In the genomic region with DNA sequence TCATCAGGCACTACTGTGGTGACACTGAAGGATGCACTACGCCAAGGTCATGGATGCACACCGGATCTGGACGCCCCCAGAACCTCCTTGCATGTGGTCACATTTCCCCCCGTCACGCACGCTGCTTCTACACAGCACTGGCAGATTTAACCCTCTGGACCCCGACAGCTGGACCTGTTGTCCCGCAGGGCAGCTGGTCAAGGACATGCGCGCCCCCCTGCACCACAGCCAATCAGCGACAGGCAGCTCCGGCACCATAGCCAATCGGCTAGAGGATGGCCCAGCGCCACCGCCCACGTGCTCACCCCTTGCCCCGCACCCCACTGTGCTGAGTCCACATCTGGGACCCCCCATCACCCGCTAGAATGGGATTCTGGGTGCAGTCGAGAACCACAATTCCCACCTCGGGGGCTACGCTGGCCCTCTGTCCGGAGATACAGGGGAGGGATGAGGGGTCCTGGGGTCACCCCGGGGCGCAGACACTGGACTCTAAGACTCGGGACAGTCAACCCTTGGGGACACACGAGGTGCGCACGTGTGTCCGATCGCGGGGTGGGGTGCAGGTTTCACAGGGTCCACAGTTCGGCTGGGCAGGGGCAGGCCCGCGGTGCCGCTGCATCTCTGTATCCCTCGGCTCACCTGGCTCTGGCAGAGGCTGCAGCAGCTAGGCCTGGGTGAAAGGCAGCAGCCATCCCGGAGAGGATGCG, we compare ENCODE assay signal across 8 mouse cellular contexts. TPM values are rescaled to one million over a fixed set of nuclear protein-coding genes. Genes with fewer than 3 reads are reported as not detected.
DNase-seq lines count a peak whose midpoint lies in the region; ATAC-seq and TF ChIP-seq lines count a peak whose summit lies in the region.

No protein-coding gene starts in this region.

- peak overlapping the region; percentile 80 for H3K4me3 ChIP-seq in gastrocnemius, adult 2 months
- H3K4me3 ChIP-seq in hindbrain, postnatal 0 days (ENCODE audit: low read length): peak overlapping the region; percentile 97

- H3K9ac ChIP-seq in hindbrain, postnatal 0 days (replicated peaks; ENCODE audit: low read length): peak overlapping the region; percentile 72

- no peaks in the 10 kb centered on the region for H3K27me3 ChIP-seq in hindbrain, postnatal 0 days (ENCODE audit: insufficient read depth, low read length)

- intact Hi-C loops in gastrocnemius, adult 2 months (cut with DNase I): no loop called here

- peaks cover 5% of the 10 kb centered on the region; the same call in 1 of the 2 replicates for H3K4me1 ChIP-seq in hindbrain, postnatal 0 days (ENCODE audit: insufficient read depth, low read length)

- H3K9me3 ChIP-seq in hindbrain, postnatal 0 days (ENCODE audit: low read length): no peaks in the 10 kb centered on the region

- H3K36me3 ChIP-seq in hindbrain, postnatal 0 days (ENCODE audit: insufficient read depth, low read length): no peaks in the 10 kb centered on the region

- H3K4me2 ChIP-seq in hindbrain, postnatal 0 days (ENCODE audit: low read depth, low read length): peak overlapping the region; percentile 74

- WGBS in hindbrain, postnatal 0 days: 1% methylated on average over 38 of the region's 38 CpGs

- TF ChIP-seq CTCF in gastrocnemius, adult 2 months (IDR thresholded peaks at IDR 0.05): no peak
- no peak for TF ChIP-seq CTCF in hindbrain, postnatal 0 days (IDR thresholded peaks at IDR 0.05; ENCODE audit: low read depth)

- H3K27ac ChIP-seq in gastrocnemius, adult 2 months: peak overlapping the region; percentile 98
- H3K27ac ChIP-seq in hindbrain, postnatal 0 days: peak overlapping the region; percentile 83

- peak; percentile 37 for DNase-seq in ZHBTc4 (ENCODE audit: low read depth, low spot score)
- DNase-seq in gastrocnemius, adult 2 months: peak; percentile 95
- peak; percentile 86 for DNase-seq in hindbrain, postnatal 0 days (ENCODE audit: low spot score)
- DNase-seq in left cerebral cortex, adult 8-10 months (ENCODE audit: low spot score in 2 of 2): peak; percentile 75 to 86
- DNase-seq in right cerebral cortex, adult 2 months (ENCODE audit: low spot score in 2 of 2): peak; percentile 84 to 89
- DNase-seq in urinary bladder, postnatal 14 days (ENCODE audit: low spot score): peak; percentile 76

- ATAC-seq in common myeloid progenitor, adult 5-6 weeks (replicated peaks; ENCODE audit: low read depth, poor library complexity, severe bottlenecking): peak; percentile 78
- peak; percentile 93 for ATAC-seq in hindbrain, postnatal 0 days
- ATAC-seq in megakaryocyte, adult 5-6 weeks (ENCODE audit: poor library complexity, severe bottlenecking): peak; percentile 69

RNA-seq across cellular contexts. Expression of gene Got2, which starts 0.6 kb away (rescaled TPM):
- 102 and 113 TPM in 2 replicates for total RNA-seq in common myeloid progenitor, adult 5-6 weeks (2017)
- total RNA-seq in gastrocnemius, adult 2 months (2021): 100 to 1,000 TPM; 342 to 564 TPM
- 243 and 251 TPM in 2 replicates for total RNA-seq in hindbrain, postnatal 0 days (2014; rRNA removed)
- 228 and 230 TPM in 2 replicates for polyA plus RNA-seq in hindbrain, postnatal 0 days (2015; fragmentation: Nextera tagmentation; extraction: Ambion mirVana)
- total RNA-seq in left cerebral cortex, adult 8-10 months (2022): 100 to 1,000 TPM; 236 to 256 (median 250) TPM
- 80.2 and 81.2 TPM in 2 replicates for total RNA-seq in megakaryocyte, adult 5-6 weeks (2015)
- 69.6 and 77.8 TPM in 2 replicates for total RNA-seq in megakaryocyte, adult 5-6 weeks (2017)

RNA-seq across cellular contexts. Expression of gene Slc38a7, which starts 34.4 kb away (rescaled TPM):
- total RNA-seq in common myeloid progenitor, adult 5-6 weeks (2017): 1.4 and 2.9 TPM in 2 replicates
- 1 to 10 TPM; 6.7 to 6.8 TPM for total RNA-seq in gastrocnemius, adult 2 months (2021)
- total RNA-seq in hindbrain, postnatal 0 days (2014; rRNA removed): 29.8 and 35.6 TPM in 2 replicates
- 19.6 and 21.6 TPM in 2 replicates for polyA plus RNA-seq in hindbrain, postnatal 0 days (2015; fragmentation: Nextera tagmentation; extraction: Ambion mirVana)
- total RNA-seq in left cerebral cortex, adult 8-10 months (2022): 10 to 100 TPM; 22.7 to 27.9 (median 25.4) TPM
- total RNA-seq in megakaryocyte, adult 5-6 weeks (2015): 8.0 and 10.0 TPM in 2 replicates
- total RNA-seq in megakaryocyte, adult 5-6 weeks (2017): 9.1 and 11.7 TPM in 2 replicates

Comparison
In these comparisons a context has a peak if more than half of its experiments do, and no peak if none do; other contexts are left out.
1. Peak in every context shown above with its lines: DNase-seq, ATAC-seq, H3K4me3 ChIP-seq and H3K27ac ChIP-seq.
2. DNase-seq: peak in every context shown above with its lines; median percentile 95 in gastrocnemius, adult 2 months; 86 in right cerebral cortex, adult 2 months; 86 in hindbrain, postnatal 0 days; 80 in left cerebral cortex, adult 8-10 months; 76 in urinary bladder, postnatal 14 days; 37 in ZHBTc4.